Mouse (Mus musculus) liver, postnatal 0 days (tissue): ENCODE measurements around the gene Mog. TPM values are rescaled to one million over a fixed set of nuclear protein-coding genes. Genes with fewer than 3 reads are reported as not detected.
A peak's percentile ranks its signal among the peaks of the same experiment; 100 is the strongest.
"Not testable (repeated sequence)": the region's sequence is repeated elsewhere in the genome, so short reads cannot be mapped to it uniquely, and the experiment has no call there.

Experiments used
- ATAC-seq: fragments of 200-750 bp; cut with Nextera tagmentation; 2 replicates; pipeline ENCODE4 v1.8.0; 2017; ENCODE audit warnings: mild to moderate bottlenecking, moderate library complexity
- DNase-seq: peaks from one replicate; pipeline ENCODE4 v3.0.0-alpha.2; 2016
- H3K27ac ChIP-seq: fragments of 300-500 bp; sonication (generic); 2 replicates; pipeline ENCODE4 v1.5.1; 2014; ENCODE audit warnings: antibody characterized with exemption, moderate library complexity, mild to moderate bottlenecking, low read depth
- H3K27me3 ChIP-seq: fragments of 300-500 bp; sonication (generic); 2 replicates; pipeline ENCODE4 v1.6.1; 2014; ENCODE audit warnings: low read length, control low read depth, mixed read lengths; ENCODE audit not compliant: insufficient read depth
- H3K36me3 ChIP-seq: fragments of 300-500 bp; sonication (generic); replicated peaks from 2 replicates; pipeline ENCODE4 v1.6.1; 2014; ENCODE audit warnings: mild to moderate bottlenecking, control low read depth, low read length, moderate library complexity, mixed read lengths; ENCODE audit not compliant: insufficient read depth
- H3K4me1 ChIP-seq: fragments of 300-500 bp; sonication (generic); 2 replicates; pipeline ENCODE4 v1.6.1; 2014; ENCODE audit warnings: antibody characterized with exemption, mild to moderate bottlenecking, control low read depth; ENCODE audit not compliant: insufficient read depth
- H3K4me2 ChIP-seq: fragments of 300-500 bp; sonication (generic); 2 replicates; pipeline ENCODE4 v1.6.1; 2014; ENCODE audit warnings: low read depth, mild to moderate bottlenecking, low read length, moderate library complexity, mixed read lengths
- H3K4me3 ChIP-seq: fragments of 300-500 bp; sonication (generic); 2 replicates; pipeline ENCODE4 v1.5.1; 2014; ENCODE audit warnings: low read depth, low read length
- H3K9ac ChIP-seq: fragments of 300-500 bp; sonication (generic); replicated peaks from 2 replicates; pipeline ENCODE4 v1.6.1; 2014; ENCODE audit warnings: mild to moderate bottlenecking, moderate library complexity
- H3K9me3 ChIP-seq: fragments of 300-500 bp; sonication (generic); 2 replicates; pipeline ENCODE4 v1.6.1; 2016; ENCODE audit warnings: mild to moderate bottlenecking, control low read depth, low read length, mixed read lengths
- CTCF ChIP-seq: sonication (generic); IDR thresholded peaks from 2 replicates; pipeline ENCODE4 v1.5.1; 2016; ENCODE audit warnings: antibody characterized with exemption, low read depth
- EP300 ChIP-seq: IDR thresholded peaks from 2 replicates; pipeline ENCODE4 v1.6.1; 2016; ENCODE audit warnings: antibody characterized with exemption, low read depth, mild to moderate bottlenecking
- WGBS: fragments of 180-500 bp; shearing (Covaris S2); extraction: QIAGEN DNeasy Blood & Tissue Kit; methylation state at CpG from one replicate; pipeline ENCODE4 v1.1.7; 2014; ENCODE audit not compliant: insufficient replicate concordance; 5-methylcytosine and 5-hydroxymethylcytosine counted together
- polyA plus RNA-seq: library from polyadenylated mRNA; unstranded; fragments of >200 nt; fragmentation: Nextera tagmentation; extraction: Ambion mirVana; gene quantifications from 2 replicates; pipeline ENCODE4 v1.2.1, GENCODE M21; 2015

Gene Mog
- polyA plus RNA-seq, 1 experiment from 2014 or later, result not detected

DNA sequence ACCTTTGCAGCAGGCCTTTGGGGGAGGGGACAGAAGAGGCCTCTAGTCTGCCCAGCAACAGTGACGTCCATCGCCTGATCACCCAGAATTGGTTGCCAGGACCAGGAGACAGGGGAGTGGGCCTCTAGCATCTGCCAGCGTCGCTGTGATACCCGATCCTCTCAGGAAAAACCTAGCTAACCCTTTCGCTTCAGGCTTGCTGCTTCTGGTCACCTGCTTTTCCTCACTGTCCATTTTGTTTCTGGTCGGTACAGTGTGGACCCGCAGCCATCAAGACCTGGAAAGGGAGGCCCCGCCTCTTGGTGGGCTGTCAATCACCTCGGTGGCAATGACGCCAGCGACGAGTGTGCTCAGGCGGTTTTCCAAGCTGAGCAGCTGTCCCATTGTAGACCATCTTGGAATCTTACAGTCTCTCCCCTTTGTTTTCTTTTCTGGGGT, 5.5 kb upstream of the Mog start:
- no peaks in the 10 kb centered on the region for H3K9me3 ChIP-seq
- peak overlapping the region; percentile 38; the same call in 1 of the 2 replicates for H3K9ac ChIP-seq
- TF ChIP-seq EP300, result no peak
- TF ChIP-seq CTCF, result no peak
- 2% methylated on average over 14 of the region's 14 CpGs for WGBS
- H3K27ac ChIP-seq, result peak overlapping the region; percentile 29; the same call in 1 of the 2 replicates
- ATAC-seq (peak; percentile 98), DNase-seq (peak; percentile 87)
- H3K36me3 ChIP-seq, result no peaks in the 10 kb centered on the region
- H3K4me1 ChIP-seq, result no peaks in the 10 kb centered on the region
- H3K4me3 ChIP-seq, result peak overlapping the region; percentile 53
- no peaks in the 10 kb centered on the region for H3K27me3 ChIP-seq
- H3K4me2 ChIP-seq, result peak overlapping the region; percentile 72

DNA sequence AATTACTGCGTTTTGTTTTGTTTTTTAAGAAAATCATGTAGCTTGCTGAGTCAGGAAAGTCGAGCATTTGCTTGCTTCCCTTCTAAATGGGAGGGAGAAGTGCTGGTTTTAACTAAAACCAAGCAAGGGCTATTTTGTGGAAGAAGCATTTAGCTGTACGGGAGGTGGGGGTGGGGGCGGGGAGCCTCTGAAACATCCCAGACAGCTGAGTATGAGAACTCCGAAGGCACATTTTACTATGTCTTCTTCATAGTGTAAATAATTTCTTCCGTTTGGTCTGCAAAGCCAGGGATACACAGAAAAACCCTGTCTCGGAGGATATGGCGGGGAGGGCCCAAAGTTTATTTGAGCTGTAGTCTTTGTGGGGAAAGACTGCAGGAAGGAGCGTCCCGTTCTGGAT, 5.0 kb upstream of the Mog start:
- TF ChIP-seq CTCF (no peak), EP300 (no peak)
- Histone ChIP-seq H3K9me3 (no peaks in the 10 kb centered on the region), H3K27ac (no peak overlapping the region), H3K4me3 (peak overlapping the region; percentile 53; the same call in 1 of the 2 replicates), H3K4me1 (no peaks in the 10 kb centered on the region), H3K27me3 (no peaks in the 10 kb centered on the region), H3K36me3 (no peaks in the 10 kb centered on the region), H3K9ac (no peak overlapping the region), H3K4me2 (peak overlapping the region; percentile 72)
- no peak for DNase-seq
- 26% methylated on average over 10 of the region's 10 CpGs for WGBS
- ATAC-seq, result no peak

DNA sequence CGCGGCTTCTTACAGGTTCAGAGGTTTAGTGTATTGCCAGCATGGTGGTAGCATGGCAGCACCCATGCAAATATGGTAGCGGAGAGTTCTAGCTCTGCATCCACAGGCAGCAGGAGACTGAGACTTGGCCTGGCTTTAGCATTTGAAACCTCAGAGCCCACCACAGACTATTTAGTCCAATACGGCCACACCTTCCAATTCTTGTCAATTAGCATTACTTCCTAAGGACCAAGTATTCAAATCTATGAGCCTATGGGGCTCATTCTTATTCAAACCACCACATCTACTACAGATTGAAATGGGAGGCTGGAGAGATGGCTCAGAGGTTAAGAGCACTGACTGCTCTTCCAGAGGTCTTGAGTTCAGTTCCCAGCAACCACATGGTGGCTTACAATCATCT, 4.3 kb upstream of the Mog start:
- WGBS, result 84% methylated on average over 4 of the region's 4 CpGs
- ATAC-seq (no peak), DNase-seq (no peak)
- TF ChIP-seq EP300 (no peak), CTCF (no peak)
- H3K9me3 ChIP-seq, result no peaks in the 10 kb centered on the region
- H3K4me2 ChIP-seq, result no peak overlapping the region
- no peaks in the 10 kb centered on the region for H3K4me1 ChIP-seq
- no peak overlapping the region for H3K27ac ChIP-seq
- no peaks in the 10 kb centered on the region for H3K36me3 ChIP-seq
- no peak overlapping the region for H3K4me3 ChIP-seq
- H3K27me3 ChIP-seq, result no peaks in the 10 kb centered on the region
- H3K9ac ChIP-seq, result no peak overlapping the region

DNA sequence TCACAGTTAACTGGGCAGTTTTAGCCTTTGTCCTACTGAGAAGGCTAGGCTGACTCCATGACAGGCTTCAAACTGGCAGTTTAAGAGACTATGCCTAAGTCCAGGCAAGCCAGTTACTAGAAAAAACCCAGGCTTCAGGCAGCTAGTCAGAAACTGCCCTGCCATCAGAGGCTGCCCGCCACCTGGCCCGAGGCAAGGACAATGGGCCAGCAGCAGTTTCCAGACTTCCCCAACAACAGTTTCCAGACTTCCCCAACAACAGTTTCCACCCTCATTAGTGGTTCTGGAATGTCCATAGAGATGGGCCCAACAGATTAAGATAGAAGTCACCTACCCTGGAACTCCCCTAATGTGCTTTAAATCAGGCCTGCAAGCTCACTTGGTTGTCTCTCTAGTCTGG, 3.2 kb upstream of the Mog start:
- Histone ChIP-seq H3K36me3 (no peaks in the 10 kb centered on the region), H3K27ac (no peak overlapping the region), H3K9me3 (no peaks in the 10 kb centered on the region), H3K27me3 (no peaks in the 10 kb centered on the region), H3K4me2 (no peak overlapping the region), H3K9ac (no peak overlapping the region), H3K4me1 (no peaks in the 10 kb centered on the region), H3K4me3 (no peak overlapping the region)
- DNase-seq, result no peak
- no peak for TF ChIP-seq EP300
- no peak for TF ChIP-seq CTCF
- ATAC-seq, result no peak
- WGBS, result 66% methylated on average over 2 of the region's 2 CpGs

DNA sequence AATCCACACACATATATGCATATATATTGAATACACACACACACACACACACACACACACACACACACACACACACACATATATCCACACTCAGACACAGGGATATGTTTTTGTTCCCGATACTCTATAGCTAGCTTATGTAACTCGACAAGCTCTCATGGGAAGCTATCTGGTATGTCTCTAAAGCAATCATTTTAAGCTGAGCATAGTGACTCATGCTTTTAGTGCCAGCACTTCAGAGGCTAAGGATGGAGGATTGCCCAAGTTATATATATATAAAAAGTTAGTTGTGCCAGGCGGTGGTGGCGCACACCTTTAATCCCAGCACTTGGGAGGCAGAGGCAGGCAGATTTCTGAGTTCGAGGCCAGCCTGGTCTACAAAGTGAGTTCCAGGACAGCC, 4.0 kb downstream of the Mog start:
- H3K4me2 ChIP-seq, H3K4me3 ChIP-seq, H3K9ac ChIP-seq, H3K27ac ChIP-seq, ATAC-seq, H3K9me3 ChIP-seq, H3K27me3 ChIP-seq, DNase-seq, H3K36me3 ChIP-seq, H3K4me1 ChIP-seq: not testable (repeated sequence)
- WGBS, result 89% methylated on average over 5 of the region's 5 CpGs

DNA sequence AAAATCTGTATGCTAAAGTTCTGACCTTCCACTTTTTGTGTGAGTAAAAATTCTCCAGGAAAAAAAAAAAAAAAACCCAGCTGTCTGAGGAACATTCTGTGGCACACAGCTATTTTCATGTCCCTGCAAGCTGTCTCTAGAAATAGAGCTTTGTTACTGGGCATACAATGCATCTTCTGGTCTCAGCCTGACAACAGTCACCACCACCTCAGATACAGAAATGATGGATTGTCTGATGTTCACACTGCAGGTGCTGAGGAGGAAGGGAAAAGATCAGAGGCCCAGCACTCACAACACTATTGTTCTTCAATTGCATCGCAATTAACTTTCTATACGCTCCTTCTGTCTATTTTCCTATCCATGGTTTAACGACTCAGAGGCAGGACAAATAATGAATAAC, 4.9 kb downstream of the Mog start:
- DNase-seq (no peak), ATAC-seq (no peak)
- H3K4me3 ChIP-seq, result no peak overlapping the region
- no peak overlapping the region for H3K27ac ChIP-seq
- 71% methylated on average over 3 of the region's 3 CpGs for whole genome bisulfite sequencing
- no peaks in the 10 kb centered on the region for H3K4me1 ChIP-seq
- no peaks in the 10 kb centered on the region for H3K36me3 ChIP-seq
- H3K9me3 ChIP-seq, result no peaks in the 10 kb centered on the region
- H3K4me2 ChIP-seq, result no peak overlapping the region
- no peak overlapping the region for H3K9ac ChIP-seq
- TF ChIP-seq CTCF (no peak), EP300 (no peak)
- no peaks in the 10 kb centered on the region for H3K27me3 ChIP-seq

DNA sequence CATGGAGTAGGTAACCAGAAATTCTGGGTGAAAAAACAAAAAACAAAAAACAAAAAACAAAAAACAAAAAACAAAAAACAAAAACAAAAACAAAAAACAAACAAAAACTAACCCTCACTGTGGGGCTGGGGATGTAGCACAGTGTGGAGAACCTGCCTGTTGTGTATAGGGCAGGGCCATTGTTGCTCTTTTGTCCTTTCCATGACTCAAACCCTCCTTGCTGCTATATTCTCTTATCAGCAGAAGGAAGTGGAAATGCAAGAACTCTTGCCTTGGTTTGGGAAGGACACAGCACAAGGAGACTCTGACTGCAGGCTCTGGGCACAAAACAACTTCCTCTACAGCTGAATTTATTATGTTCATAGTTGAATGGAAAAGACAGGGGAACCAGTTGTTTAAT, 6.9 kb downstream of the Mog start:
- H3K36me3 ChIP-seq, result no peaks in the 10 kb centered on the region
- no peak for TF ChIP-seq CTCF
- no peak overlapping the region for H3K27ac ChIP-seq
- H3K9ac ChIP-seq, result no peak overlapping the region
- DNase-seq (no peak), ATAC-seq (no peak)
- no peaks in the 10 kb centered on the region for H3K4me1 ChIP-seq
- H3K4me3 ChIP-seq, result no peak overlapping the region
- no peaks in the 10 kb centered on the region for H3K27me3 ChIP-seq
- no peak overlapping the region for H3K4me2 ChIP-seq
- H3K9me3 ChIP-seq, result no peaks in the 10 kb centered on the region
